Mouse (Mus musculus) mesoderm, embryonic 11.5 days (tissue): ENCODE data around the gene Cfap74.

ENCODE experiments used
- DNase-seq: peaks from one replicate; pipeline ENCODE4 v3.0.0-alpha.2; 2012; ENCODE audit warnings: low read depth, low spot score

Cfap74 gene

GRCm38 (mm10) chr4:155409058-155409776 lies at the start of gene Cfap74:
TSS of gene Cfap74 (plus strand) at chr4:155409190.
- DNase-seq = peak; percentile 91

DNA sequence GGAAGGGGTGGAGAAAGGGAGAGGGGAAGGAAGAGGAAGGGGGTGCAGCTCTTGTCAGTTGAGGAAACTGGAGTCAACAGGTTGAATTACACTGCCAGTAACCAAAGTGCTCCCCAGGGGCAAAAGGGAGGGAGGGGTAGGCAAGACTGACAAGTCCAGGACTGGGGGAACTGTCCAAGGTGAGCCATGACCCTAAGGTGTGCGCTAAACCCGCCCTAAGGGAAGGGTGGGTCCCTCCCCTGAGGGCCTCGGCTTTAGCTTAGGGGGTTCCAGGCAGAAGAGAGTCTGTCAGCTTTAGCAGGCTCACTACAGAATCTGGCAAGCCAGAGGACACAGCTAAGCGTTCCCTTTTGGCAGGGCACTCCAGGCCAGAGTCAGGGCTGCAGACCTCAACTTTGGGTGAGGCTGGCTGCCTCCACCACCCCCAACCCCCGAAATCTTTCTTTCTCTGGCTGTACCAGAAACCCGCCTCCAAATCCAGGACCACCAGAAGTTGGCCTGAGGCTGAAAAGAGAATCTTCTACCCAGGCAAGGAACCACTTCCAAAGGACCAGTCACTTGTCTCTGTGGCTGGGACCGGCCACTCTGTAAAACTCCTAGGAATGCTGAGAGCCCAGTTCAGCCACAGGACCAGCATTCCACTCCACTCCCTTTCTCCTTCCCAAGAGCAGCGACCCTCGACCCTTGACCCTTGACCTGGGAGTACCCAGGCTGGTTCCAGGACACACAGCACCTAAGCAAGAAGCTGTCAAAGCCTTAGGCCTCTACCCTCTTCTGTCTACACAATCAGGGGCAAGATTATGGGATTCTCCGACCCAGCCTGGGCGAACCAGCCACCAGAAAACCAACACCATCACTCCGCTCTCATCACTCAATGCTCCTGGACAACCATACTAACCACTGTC lies 49.2 kb upstream of the Cfap74 start:
- no peak for DNase-seq

GRCm38 (mm10) chr4:155360856-155361255 lies 48.1 kb upstream of the Cfap74 start:
- no peak for DNase-seq

DNA sequence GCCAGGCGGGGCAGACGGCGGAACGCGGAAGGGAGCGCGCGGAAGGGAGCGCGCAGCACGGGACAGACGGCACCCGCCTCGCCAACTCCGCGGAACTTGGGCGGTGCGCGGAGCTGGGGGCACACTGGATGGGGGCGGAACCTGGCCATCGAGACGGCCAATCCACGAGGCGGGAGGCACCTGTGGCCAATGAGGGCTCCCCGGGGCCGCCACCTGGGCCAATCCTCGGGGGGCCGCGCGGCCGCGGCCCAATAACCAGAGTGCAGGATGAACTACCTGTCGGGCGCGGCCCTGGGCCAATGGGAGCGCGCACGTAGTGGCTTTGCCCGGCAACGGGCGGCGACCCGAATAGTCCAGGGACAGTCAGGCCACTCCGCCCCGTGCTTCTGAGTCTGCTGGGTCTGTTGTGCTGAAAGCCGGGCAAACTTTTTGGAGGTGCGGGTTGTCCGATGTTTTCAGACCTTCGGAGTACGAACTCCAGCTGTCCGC lies 47.6 kb upstream of the Cfap74 start, which contains the start of gene Prkcz:
Gene Prkcz, minus strand, starts transcription at position 59 of the 489 bp plus-strand sequence.
- DNase-seq = peak; percentile 84

GRCm38 (mm10) chr4:155362443-155362842 lies 46.5 kb upstream of the Cfap74 start:
- DNase-seq = no peak

DNA sequence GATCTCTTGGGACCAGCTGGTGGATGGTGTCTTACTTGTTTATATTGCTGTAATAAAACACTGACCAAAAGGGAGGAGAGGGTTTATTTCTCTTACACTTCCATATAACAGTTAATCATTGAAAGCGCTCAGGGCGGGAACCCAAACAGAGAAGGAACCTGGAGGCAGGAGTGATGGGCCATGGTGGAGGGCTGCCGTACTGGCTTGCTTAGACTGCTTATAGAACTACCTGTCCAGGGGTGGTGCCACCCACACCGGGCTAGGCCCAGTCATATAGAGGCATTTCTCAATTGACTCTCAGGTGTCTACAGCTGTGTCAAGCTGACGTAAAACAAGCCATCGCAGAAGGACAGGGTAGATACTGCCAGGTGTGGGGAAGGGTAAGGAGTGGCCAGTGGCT lies 42.2 kb upstream of the Cfap74 start:
- no peak for DNase-seq

DNA sequence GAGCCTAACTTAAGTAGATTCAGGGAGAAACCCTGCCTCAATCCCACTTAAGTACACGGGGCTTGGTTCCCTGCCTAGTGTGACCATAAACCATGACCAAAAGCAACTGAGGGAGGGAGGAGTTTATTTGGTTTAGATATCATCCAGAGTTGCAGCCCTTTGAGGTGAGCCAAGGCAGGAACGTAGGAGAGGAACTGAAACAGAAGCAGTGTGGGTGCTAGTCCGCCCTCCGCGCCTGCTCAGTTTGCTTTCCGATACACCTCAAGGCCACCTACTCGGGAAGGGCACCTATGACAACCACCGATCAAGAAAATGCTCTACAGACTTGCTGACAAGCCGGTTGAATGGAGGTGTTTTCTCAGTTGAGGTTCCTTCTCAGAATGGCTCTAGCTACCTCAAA lies 41.3 kb upstream of the Cfap74 start:
- DNase-seq = no peak

GRCm38 (mm10) chr4:155368684-155369083 lies 40.3 kb upstream of the Cfap74 start:
- peak; percentile 66 for DNase-seq

DNA sequence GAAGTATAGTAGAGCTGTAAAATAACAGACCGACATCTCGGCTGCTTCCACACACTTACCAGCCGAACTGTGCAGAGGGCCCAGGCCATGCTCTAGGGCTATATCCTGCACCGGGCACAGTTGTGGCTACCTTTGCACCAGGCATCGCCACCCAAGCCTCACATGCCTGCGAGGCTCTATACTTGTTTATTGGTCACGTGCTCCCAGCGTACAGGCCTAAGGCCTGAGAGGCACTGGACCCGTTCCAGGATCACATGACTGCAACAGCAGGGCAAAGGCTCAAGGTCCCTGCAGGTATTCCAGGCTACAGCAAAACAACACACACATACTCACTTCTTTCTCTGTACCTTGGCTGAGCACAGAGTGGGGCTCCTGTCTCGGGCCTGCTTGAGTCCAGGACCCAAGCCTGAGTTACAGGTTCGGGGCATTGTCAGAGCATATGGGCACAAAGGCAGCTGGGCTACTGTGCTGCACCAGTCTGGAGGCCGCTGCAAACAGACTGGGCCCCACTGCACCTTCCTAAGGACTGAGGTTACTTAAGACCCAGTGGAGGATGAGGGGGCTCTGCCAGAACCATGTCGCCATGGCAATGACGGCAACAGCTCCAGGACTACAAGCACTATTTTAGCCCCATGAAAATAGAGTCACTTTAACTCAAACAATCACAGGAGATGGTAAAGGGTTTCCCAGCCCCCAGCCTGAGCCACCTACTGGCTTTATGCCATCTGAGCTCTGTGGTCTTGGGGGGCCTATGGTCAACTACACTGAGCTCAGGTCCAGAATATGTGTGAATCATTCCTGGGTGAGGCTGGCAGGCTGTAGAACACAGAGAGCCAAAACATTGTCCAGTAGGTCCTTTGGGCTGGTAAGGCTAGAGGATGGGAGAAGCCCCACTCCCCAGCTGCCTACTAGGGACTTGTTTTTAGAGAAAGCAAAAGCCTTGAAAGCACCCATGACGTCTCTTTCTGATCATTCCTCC lies 38.0 kb upstream of the Cfap74 start:
- DNase-seq = no peak

DNA sequence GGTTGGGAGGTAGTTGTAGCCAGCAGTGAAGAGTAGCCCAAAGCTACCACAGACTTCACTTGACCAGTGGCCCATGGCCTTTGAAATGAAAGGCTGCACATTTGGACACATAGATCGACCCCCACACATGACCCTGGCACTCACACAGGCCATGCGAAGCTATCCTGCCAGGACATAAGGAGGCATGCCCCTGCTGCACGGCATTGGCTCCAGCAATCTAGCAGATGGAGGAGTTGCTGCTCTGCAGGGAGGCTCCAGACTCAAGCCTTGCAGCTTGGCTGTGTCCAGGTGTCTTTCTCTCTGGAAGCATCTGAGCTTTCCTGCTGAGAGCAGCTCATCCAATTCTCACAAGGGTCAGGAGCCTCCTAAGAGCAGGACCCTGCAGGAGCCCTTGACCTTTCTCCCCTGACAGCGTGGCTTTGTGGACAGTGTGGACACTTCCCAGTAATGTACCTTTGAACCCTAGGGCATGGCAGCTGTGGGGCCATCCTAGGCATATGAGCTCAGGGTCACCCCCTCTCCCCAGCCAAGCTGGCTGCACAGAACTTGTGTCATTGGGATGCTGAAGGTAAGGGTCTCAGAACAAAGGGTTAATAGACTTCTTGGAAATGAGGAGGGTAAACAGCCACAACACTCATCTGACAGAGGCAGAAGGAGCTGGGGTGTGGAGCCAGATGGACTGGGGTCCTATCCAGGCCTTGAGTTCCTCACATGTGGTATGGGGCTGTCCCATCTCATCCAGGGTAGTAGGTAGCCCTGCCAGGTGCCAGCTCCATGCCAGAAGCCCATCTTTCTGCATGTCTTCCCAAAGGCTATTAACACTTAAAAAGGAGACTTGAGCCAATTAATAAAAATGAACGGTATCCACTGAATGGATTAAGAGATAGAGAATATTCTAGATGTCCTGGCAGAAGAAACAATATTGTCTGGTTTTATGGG lies 36.9 kb upstream of the Cfap74 start:
- no peak for DNase-seq

GRCm38 (mm10) chr4:155381974-155382373 lies 27.0 kb upstream of the Cfap74 start:
- DNase-seq = no peak

DNA sequence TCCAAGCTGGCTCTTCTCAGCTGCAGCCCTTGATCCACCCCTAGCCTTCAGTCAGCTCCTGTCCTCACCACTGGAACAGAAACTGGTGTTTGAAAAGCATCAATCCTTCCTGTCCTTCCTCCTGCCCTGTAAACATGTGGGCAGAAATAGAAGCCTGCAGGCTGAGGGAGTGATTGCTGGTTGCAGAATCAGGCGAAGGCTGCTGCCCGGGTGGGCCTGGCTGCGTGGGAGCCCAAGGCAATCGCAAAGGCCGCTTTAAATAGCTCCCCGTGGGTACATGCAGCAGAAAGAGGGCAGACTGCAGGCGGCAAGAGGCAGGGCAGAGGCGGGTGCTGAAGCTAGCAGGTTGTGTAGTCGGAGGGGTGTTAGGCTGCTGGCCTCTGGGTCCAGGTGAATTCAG lies 26.2 kb upstream of the Cfap74 start:
- DNase-seq = no peak

- DNase-seq = no peak
Measured at GRCm38 (mm10) chr4:155383326-155383725, 25.7 kb upstream of the Cfap74 start.

DNA sequence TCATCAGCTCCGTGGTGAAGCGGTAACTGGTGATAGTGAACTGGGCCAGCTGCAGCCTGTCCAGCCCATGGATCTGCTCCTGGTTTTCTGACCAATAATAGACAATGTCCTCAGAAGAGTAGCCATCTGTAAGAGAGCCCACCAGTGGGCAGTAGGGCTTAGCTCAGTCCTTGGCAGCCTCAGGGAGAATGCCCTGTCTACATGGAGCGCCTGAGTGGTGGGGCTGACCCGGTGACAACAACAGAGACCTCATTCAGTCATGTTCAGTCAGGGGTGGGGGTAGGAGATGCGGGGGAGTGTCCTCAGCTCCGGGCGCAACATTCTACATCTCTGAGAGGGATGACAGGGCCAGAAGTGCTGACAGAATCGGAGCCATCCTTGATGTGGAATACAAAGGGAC lies 21.8 kb upstream of the Cfap74 start:
- no peak for DNase-seq

DNA sequence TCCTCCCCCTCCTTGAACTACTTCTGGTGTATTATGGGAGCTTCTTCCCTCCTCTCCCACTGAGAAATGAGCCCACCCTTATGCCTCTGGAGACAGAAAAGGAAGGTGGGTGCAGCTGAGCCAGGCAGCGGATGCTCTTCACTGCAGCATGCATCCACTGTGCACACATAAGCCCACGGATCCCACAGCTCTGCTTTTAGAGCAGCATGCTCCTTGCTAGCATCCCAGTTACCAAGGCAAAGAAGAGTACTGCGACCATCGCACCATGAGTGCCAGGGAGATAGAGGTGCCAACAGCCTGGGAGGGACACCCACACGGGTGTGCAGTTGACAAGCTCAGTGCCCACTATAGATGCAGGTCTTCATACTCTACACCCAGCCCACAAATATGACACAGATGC lies 13.5 kb upstream of the Cfap74 start:
- no peak for DNase-seq

DNA sequence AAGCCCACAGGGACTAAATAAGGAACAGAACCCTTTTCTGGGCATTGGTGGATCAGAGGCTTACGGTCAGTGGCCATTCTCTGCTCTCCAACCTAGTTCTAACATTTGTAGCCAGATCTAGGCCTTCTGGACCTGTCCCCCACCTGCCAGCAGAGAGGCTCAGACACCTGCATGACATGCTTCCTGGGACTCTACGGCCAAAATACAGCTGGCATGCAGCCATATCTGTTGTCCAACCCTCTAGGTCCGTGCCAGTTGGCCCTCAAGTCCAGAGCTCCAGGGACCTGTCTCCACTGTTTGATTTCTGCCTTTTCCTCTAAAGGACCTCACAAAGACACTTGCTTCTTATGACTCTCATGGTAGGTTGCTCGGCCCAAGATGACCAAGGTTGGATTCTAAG lies 12.2 kb upstream of the Cfap74 start:
- DNase-seq = no peak

DNA sequence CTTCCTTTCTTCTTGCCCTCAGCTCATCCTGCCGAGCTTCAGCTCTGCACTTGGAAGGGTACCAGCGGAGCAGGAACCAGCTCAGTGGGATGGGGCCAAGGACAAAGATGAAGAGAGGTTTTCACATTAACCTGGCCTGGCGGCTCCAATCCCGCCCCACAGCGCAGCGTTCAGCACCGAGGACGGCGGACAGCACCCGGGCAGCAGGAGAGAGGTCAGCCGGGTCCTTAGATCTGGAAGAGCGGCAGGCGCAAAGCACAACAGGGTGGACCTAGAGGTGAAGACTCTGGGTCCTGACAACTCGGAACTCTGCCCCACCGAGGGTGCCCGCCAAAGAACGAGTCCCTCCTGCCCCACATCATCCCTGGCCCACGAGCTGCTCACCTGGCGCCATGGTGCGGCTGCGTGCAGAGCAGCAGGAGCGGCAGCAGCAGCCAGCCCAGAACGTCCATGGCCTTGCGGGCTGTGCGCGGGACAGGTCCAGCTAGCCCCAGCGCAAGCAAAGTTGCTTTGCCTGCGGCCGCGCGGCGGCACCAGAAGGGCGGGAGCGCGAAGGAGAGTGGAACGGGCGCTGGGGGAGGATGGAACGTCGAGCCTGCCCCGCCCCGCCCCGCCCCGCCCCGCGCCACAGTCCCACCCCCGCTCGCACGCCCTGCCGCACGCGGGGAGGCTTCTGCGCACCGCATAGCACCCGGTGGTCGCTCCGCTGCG lies 11.3 kb upstream of the Cfap74 start, which contains the start of gene Gabrd:
Gene Gabrd, minus strand, starts transcription at position 602 of the 711 bp plus-strand sequence.
- peak; percentile 68 for DNase-seq

GRCm38 (mm10) chr4:155398222-155398540 lies 10.8 kb upstream of the Cfap74 start:
- no peak for DNase-seq

- DNase-seq = no peak
Measured at GRCm38 (mm10) chr4:155401121-155401520, 7.9 kb upstream of the Cfap74 start.

DNA sequence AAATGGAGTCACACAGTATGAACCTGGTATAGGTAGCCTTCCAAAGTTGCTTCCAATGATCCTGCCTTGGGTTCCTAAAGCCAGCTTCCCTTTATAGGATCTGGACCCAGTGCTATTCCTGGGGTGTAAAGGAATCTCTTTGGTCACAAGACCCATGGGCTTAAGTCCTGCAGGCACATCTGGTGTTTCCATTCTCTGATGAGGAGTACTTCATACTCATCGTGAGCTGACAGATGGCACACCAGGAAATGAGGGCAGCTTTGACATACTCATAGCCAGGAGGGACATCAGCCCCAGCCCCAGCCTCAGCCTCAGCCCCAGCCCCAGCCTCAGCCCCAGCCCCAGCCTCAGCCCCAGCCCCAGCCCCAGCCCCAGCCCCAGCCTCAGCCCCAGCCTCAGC lies 6.5 kb upstream of the Cfap74 start:
- DNase-seq = no peak
